Mouse (Mus musculus) left cerebral cortex, adult 2 months (tissue): ENCODE data around the gene Hipk1. TPM values are rescaled to one million over a fixed set of nuclear protein-coding genes. Genes with fewer than 3 reads are reported as not detected.

Experiments
- DNase-seq, 2 experiments: peaks; one replicate each; pipeline ENCODE4 v3.0.0; 2021 to 2022; ENCODE audit warnings: low spot score in 2 of 2, mixed read lengths in 1 of 2; ENCODE audit errors: extremely low spot score in 1 of 2
- H3K27ac ChIP-seq: fragments of 200-600 bp; 2 replicates; pipeline ENCODE4 v1.8.1; 2022
- H3K4me3 ChIP-seq: fragments of 200-600 bp; 2 replicates; pipeline ENCODE4 v1.8.1; 2022
- CTCF ChIP-seq: fragments of 200-600 bp; IDR thresholded peaks from 2 replicates; pipeline ENCODE4 v1.8.1; 2022; ENCODE audit warnings: antibody characterized with exemption, mild to moderate bottlenecking, moderate library complexity
- intact Hi-C: fragments of 180-260 bp; cut with DNase I; formaldehyde crosslinking; loops from one replicate; pipeline ENCODE4 v1.15.1; 2025
- total RNA-seq, 2 experiments: library from RNA; stranded (reverse); gene quantifications; 2 replicates each; pipeline ENCODE4 v1.2.3; 2021

Hipk1 gene
- total RNA-seq, 2 experiments from 2014 or later, result 124 to 128 TPM

DNA sequence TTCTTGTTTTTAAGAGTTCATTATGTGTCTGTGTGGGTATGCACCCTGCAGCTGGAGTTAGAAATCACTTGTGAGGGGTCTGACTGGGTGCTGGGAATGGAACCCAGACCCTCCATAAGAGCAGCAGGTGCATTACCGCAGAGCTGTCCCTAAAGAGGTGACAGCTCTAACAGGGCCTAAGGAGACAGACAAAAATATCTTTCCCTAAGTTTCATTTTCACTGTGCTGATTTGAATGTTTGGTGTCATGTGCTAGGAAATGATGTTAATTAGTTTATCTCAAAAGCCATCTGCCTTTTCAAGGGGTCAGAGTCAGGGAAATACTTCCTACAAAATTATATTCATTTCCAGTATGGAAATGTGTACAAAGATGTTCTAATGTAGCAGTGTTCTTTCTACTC lies 52.0 kb downstream of the Hipk1 start, which contains the start of gene Gm10964:
Gene Gm10964, plus strand, starts transcription at position 38 of the 400 bp plus-strand sequence.
- intact Hi-C loops, result loop anchor here (2.0 to 5.0 kb wide), 5 partner anchors 49 to 347 kb away; partner anchors contain the start of gene Syt6
- DNase-seq, result no peak
- TF ChIP-seq CTCF, result no peak
- Histone ChIP-seq H3K27ac (peak within 1 kb of the TSS; percentile 70), H3K4me3 (peak within 1 kb of the TSS; percentile 32; the same call in 1 of the 2 replicates)

GRCm38 (mm10) chr3:103737778-103738571 lies 53.4 kb downstream of the Hipk1 start, which contains the start of gene Olfml3:
Gene Olfml3, minus strand, starts transcription at chr3:103738001.
- TF ChIP-seq CTCF, result peak; percentile 88
- H3K4me3 ChIP-seq, result peak within 1 kb of the TSS; percentile 32; the same call in 1 of the 2 replicates
- intact Hi-C loops, result loop anchor here (2.0 to 5.0 kb wide), 6 partner anchors 47 to 345 kb away; partner anchors contain the start of gene Syt6
- peak within 1 kb of the TSS; percentile 70 for H3K27ac ChIP-seq
- DNase-seq, result peak; percentile 87 to 92

- no peak for TF ChIP-seq CTCF
- Histone ChIP-seq H3K27ac (peak overlapping the region; percentile 70), H3K4me3 (peak overlapping the region; percentile 16; the same call in 1 of the 2 replicates)
- peak in 1 of 2 experiments; percentile 41 for DNase-seq
- intact Hi-C loops, result loop anchor here (2.0 to 5.0 kb wide), 4 partner anchors 152 to 300 kb away; partner anchors contain the start of gene Syt6
These were observed 54.2 kb downstream of the Hipk1 start for GRCm38 (mm10) chr3:103737061-103737754.

- no peak for DNase-seq
- Histone ChIP-seq H3K27ac (peak overlapping the region; percentile 56; the same call in 1 of the 2 replicates), H3K4me3 (no peak overlapping the region)
- no peak for TF ChIP-seq CTCF
- intact Hi-C loops, result loop anchor here (2.0 to 5.0 kb wide), 4 partner anchors 153 to 299 kb away; partner anchors contain the start of gene Syt6
These were observed 55.4 kb downstream of the Hipk1 start for GRCm38 (mm10) chr3:103735776-103736600.

DNA sequence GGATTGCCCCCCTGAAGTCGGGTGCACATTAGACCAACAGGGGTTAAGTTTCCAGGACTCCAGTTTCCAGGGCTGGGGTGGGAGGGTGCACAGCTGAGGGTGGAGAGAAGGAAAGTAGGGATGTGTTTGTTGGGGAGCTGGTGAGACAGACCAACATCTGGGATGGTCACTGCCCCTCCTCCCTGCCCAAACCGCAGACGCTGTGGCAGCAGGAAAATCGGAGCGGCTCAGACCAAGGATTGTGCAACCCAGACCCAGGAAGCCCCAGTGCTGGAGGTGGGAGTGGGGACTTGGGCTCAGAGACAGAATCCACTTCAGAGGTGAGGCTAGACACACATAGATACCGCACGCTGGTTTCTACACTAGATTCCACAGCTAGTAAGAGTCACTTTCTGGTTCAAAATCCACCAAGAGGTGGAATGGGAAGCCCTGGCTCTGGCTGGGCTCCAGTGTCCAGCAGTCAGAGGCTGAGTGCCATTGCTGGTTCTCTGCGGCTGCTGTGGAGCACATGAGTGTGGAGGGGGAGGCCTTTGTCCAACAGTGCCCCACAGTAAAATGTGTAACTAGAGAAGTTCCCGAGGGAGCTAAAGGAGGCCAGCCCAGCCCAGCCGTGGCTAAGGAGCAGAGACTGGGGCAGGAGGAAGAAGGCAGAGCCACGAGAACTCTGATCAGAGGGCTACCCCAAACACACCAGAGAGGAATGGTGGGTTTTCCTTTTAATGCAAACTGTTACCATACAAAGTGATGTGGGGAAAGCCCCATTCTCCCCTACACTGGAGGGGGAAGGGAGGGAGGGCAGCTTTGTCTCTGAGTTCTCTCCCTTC lies 56.5 kb downstream of the Hipk1 start:
- TF ChIP-seq CTCF, result no peak
- intact Hi-C loops, result loop anchor here (5.0 kb wide), 3 partner anchors 158 to 298 kb away; partner anchors contain the start of gene Syt6
- Histone ChIP-seq H3K4me3 (no peak overlapping the region), H3K27ac (peak overlapping the region; percentile 56)
- no peak for DNase-seq

DNA sequence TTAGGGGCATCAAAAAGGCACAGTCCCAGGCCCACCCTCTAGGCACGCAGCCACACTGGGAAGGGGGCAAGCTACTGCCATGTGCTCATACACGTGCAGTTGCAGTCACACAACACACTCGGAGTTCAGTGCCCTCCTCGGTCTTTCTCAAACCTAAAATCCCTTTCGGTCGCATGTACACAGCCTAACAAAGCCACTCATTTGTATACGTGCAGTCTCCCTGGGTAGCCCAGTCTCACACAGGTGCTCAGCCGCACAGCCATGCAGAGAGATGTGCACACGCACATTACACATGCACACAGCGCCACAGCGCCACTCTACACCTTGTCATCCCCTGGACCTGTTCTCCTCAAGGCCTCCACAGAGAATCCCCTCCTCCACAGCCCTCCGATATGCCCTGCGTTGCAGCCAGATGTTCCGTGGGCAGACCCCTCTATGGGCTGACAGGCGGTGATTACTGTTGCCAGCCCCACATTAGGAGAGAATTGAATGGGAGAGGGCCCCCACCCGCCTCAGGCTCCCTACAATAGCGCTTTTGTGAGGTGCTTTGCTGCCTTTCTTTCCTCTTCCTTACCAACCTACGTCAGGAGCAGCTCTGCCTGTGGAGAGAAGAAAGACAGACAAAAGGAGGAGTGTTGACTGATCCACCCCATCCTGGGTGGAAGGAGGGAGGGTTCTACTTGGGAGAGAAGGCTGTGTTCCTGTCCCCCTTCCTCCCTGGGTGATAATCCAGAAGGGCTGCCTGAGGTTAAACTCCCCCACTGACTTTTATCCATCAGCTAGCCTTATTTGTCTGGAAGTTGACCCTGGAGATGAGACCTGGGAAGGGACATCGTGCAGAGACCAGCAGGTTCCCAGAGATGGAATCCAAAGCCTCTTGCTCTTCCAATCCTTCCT lies 57.3 kb downstream of the Hipk1 start:
- DNase-seq, result peak; percentile 54 to 67
- H3K27ac ChIP-seq, result peak overlapping the region; percentile 65
- peak overlapping the region; percentile 40 for H3K4me3 ChIP-seq
- intact Hi-C loops, result no loop called here
- no peak; the same call in none of the 2 replicates for TF ChIP-seq CTCF

GRCm38 (mm10) chr3:103733176-103733575 lies 58.2 kb downstream of the Hipk1 start:
- no peak for TF ChIP-seq CTCF
- Histone ChIP-seq H3K4me3 (no peak overlapping the region), H3K27ac (no peak overlapping the region)
- intact Hi-C loops, result no loop called here
- no peak for DNase-seq

DNA sequence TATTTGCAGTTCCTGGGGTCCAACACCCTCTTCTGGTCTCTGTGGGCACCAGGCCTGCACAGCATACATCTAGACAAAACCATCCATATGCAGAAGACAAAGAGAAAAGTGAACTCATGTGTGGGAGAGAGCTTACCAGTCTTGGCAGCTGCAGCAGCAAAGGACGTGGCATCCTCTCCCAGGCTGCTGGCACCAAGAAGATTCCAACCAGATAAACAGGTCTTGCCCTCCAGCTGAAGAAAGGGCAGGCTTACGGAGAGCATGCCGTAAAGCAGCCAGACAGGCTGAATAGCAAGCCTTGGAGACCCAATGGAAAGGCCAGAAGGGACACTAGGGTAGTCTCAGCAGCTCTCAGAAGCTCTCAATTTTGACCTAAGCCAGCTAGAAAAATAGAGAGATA lies 59.2 kb downstream of the Hipk1 start:
- no peak for TF ChIP-seq CTCF
- intact Hi-C loops, result no loop called here

GRCm38 (mm10) chr3:103729850-103730249 lies 61.5 kb downstream of the Hipk1 start:
- no peak for TF ChIP-seq CTCF
- intact Hi-C loops, result no loop called here
- Histone ChIP-seq H3K27ac (no peak overlapping the region), H3K4me3 (no peak overlapping the region)
- no peak for DNase-seq

More for the DNA sequence above, 59.2 kb downstream of the Hipk1 start:
- DNase-seq, result no peak
- H3K4me3 ChIP-seq, result no peak overlapping the region
- no peak overlapping the region for H3K27ac ChIP-seq
